Comparison of ENCODE assay signal across 13 mouse cellular contexts in the genomic region with DNA sequence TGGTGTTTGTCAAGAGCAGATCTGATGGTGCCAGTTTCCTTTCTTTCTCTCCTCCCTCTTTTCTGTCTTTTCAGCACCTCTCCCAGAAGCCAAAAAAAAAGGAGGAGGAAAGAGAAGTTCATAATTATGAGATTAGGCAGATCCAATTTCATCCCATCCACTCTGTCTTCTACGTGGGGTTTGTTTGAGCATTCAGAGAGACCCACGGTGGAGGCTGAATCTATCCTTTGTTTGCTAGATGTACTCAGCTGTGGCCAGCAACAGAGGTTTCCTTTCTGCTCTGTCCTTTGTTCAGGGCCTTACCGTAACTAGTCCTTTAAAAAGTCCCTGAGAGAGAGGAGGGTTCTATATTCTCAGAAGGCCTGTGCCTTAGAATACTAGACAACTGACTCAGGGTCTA. TPM values are rescaled to one million over a fixed set of nuclear protein-coding genes. Genes with fewer than 3 reads are reported as not detected.
DNase-seq lines count a peak whose midpoint lies in the region; ATAC-seq lines count a peak whose summit lies in the region.
"Had no signal": no experiment of that assay in that cellular context is flagged by ENCODE, and none has a peak within 500 bp of the region (broad histone marks: within the 10 kb centered on the region; RNA-seq: fewer than 3 reads in every experiment).

No protein-coding gene starts in this region.

- H3K27ac ChIP-seq in heart, embryonic 16.5 days (ENCODE audit: low read length): peak overlapping the region; percentile 33
- H3K27ac ChIP-seq in lung, embryonic 16.5 days (ENCODE audit: low read length): peak overlapping the region; percentile 42
- peak overlapping the region; percentile 20; the same call in 1 of the 2 replicates for H3K27ac ChIP-seq in embryonic facial prominence, embryonic 10.5 days (replicated peaks)
- peak overlapping the region; percentile 15; the same call in 1 of the 2 replicates for H3K27ac ChIP-seq in hindbrain, embryonic 13.5 days
- H3K27ac ChIP-seq: forebrain, embryonic 12.5 days; liver, embryonic 12.5 days had no signal

- no peak overlapping the region for H3K4me2 ChIP-seq in heart, embryonic 16.5 days (ENCODE audit: low read depth, low read length)
- H3K4me2 ChIP-seq in lung, embryonic 16.5 days (ENCODE audit: low read depth, low read length): no peak overlapping the region
- no peak overlapping the region for H3K4me2 ChIP-seq in hindbrain, embryonic 13.5 days
- H3K4me2 ChIP-seq: forebrain, embryonic 12.5 days; liver, embryonic 12.5 days had no signal

- ATAC-seq in heart, embryonic 16.5 days (replicated peaks; ENCODE audit: extremely low read depth, insufficient read depth, low FRiP score): no peak
- ATAC-seq in lung, embryonic 16.5 days (ENCODE audit: low read depth): no peak
- ATAC-seq in hindbrain, embryonic 13.5 days (ENCODE audit: low FRiP score): no peak
- ATAC-seq: inflammation-experienced regulatory T-cells, adult 6 months; liver, embryonic 12.5 days had no signal

- no peak overlapping the region for H3K4me3 ChIP-seq in heart, embryonic 16.5 days (ENCODE audit: low read length)
- H3K4me3 ChIP-seq in lung, embryonic 16.5 days (ENCODE audit: low read length): no peak overlapping the region
- H3K4me3 ChIP-seq in embryonic facial prominence, embryonic 10.5 days: no peak overlapping the region
- no peak overlapping the region for H3K4me3 ChIP-seq in hindbrain, embryonic 13.5 days
- H3K4me3 ChIP-seq: forebrain, embryonic 12.5 days; liver, embryonic 12.5 days; myocyte had no signal

- intact Hi-C loops in heart, postnatal 10 days (cut with DNase I): no loop called here

- no peaks in the 10 kb centered on the region for H3K36me3 ChIP-seq in heart, embryonic 16.5 days (ENCODE audit: control insufficient read depth, insufficient read depth)
- H3K36me3 ChIP-seq in lung, embryonic 16.5 days (ENCODE audit: control insufficient read depth, insufficient read depth, low read length): no peaks in the 10 kb centered on the region
- no peaks in the 10 kb centered on the region; the same call in 1 of the 2 replicates for H3K36me3 ChIP-seq in embryonic facial prominence, embryonic 10.5 days (replicated peaks)
- no peaks in the 10 kb centered on the region for H3K36me3 ChIP-seq in hindbrain, embryonic 13.5 days
- H3K36me3 ChIP-seq: forebrain, embryonic 12.5 days; liver, embryonic 12.5 days had no signal

- H3K27me3 ChIP-seq in heart, embryonic 16.5 days (ENCODE audit: control insufficient read depth, insufficient read depth, low read length): no peaks in the 10 kb centered on the region
- no peaks in the 10 kb centered on the region for H3K27me3 ChIP-seq in lung, embryonic 16.5 days (ENCODE audit: control insufficient read depth, insufficient read depth, low read depth, low read length)
- no peaks in the 10 kb centered on the region for H3K27me3 ChIP-seq in embryonic facial prominence, embryonic 10.5 days (replicated peaks; ENCODE audit: low read depth, poor library complexity, severe bottlenecking)
- no peaks in the 10 kb centered on the region for H3K27me3 ChIP-seq in hindbrain, embryonic 13.5 days
- H3K27me3 ChIP-seq: forebrain, embryonic 12.5 days; liver, embryonic 12.5 days had no signal

- no peak overlapping the region for H3K9ac ChIP-seq in heart, embryonic 16.5 days (ENCODE audit: low read length)
- H3K9ac ChIP-seq in lung, embryonic 16.5 days (ENCODE audit: low read length): 0 out of 2 replicates have a peak overlapping the region, but pooled peaks have one; percentile 8
- H3K9ac ChIP-seq in hindbrain, embryonic 13.5 days: no peak overlapping the region
- H3K9ac ChIP-seq: forebrain, embryonic 12.5 days; liver, embryonic 12.5 days had no signal

- WGBS in heart, embryonic 16.5 days: 47% methylated on average over 3 of the region's 3 CpGs
- WGBS in lung, embryonic 16.5 days: 41% methylated on average over 3 of the region's 3 CpGs
- 17% methylated on average over 3 of the region's 3 CpGs for WGBS in embryonic facial prominence, embryonic 10.5 days
- WGBS in hindbrain, embryonic 13.5 days: 13% methylated on average over 3 of the region's 3 CpGs

- DNase-seq in heart, postnatal 10 days: no peak
- DNase-seq in lung, postnatal 10 days: no peak
- no peak for DNase-seq in embryonic facial prominence, embryonic 10.5 days (ENCODE audit: low spot score)
- DNase-seq in cerebellum, adult 9-10 months: no peak
- DNase-seq: cerebellum, adult 8-10 months; spleen, adult 18-20 months had no signal

- H3K4me1 ChIP-seq in heart, embryonic 16.5 days (ENCODE audit: control insufficient read depth, insufficient read depth, low read length): peaks cover 41% of the 10 kb centered on the region
- H3K4me1 ChIP-seq in lung, embryonic 16.5 days (replicated peaks; ENCODE audit: control insufficient read depth, insufficient read depth, low read length): peaks cover 34% of the 10 kb centered on the region
- H3K4me1 ChIP-seq in embryonic facial prominence, embryonic 10.5 days: peaks cover 35% of the 10 kb centered on the region
- peaks cover 38% of the 10 kb centered on the region for H3K4me1 ChIP-seq in hindbrain, embryonic 13.5 days (replicated peaks)

- no peaks in the 10 kb centered on the region for H3K9me3 ChIP-seq in heart, embryonic 16.5 days (replicated peaks; ENCODE audit: control insufficient read depth, low read length)
- no peaks in the 10 kb centered on the region for H3K9me3 ChIP-seq in lung, embryonic 16.5 days (ENCODE audit: control insufficient read depth, low read length)
- no peaks in the 10 kb centered on the region for H3K9me3 ChIP-seq in embryonic facial prominence, embryonic 10.5 days
- no peaks in the 10 kb centered on the region for H3K9me3 ChIP-seq in hindbrain, embryonic 13.5 days
- H3K9me3 ChIP-seq: forebrain, embryonic 12.5 days; liver, embryonic 12.5 days had no signal

RNA-seq across cellular contexts. Expression of a gene that starts 25.6 kb away (rescaled TPM):
- polyA plus RNA-seq in heart, embryonic 16.5 days (2015; fragmentation: Nextera tagmentation; extraction: Ambion mirVana): 21.6 and 26.5 TPM in 2 replicates
- 10 to 100 TPM; 30.5 to 33.7 TPM for total RNA-seq in heart, postnatal 10 days (2021)
- polyA plus RNA-seq in lung, embryonic 16.5 days (2015; fragmentation: Nextera tagmentation; extraction: Ambion mirVana): 49.7 and 54.6 TPM in 2 replicates
- polyA plus RNA-seq in embryonic facial prominence, embryonic 10.5 days (2016; fragmentation: Nextera tagmentation; extraction: Ambion mirVana): 38.9 and 39.5 TPM in 2 replicates
- 46.7 and 50.8 TPM in 2 replicates for polyA plus RNA-seq in hindbrain, embryonic 13.5 days (2015; fragmentation: Nextera tagmentation; extraction: Ambion mirVana)
- polyA plus RNA-seq: inflammation-experienced regulatory T-cells, adult 6 months had no signal
